Mouse (Mus musculus) layer of hippocampus, adult 8-10 months (tissue): Measurements from ENCODE around the gene Cep41. TPM values are rescaled to one million over a fixed set of nuclear protein-coding genes. Genes with fewer than 3 reads are reported as not detected.

Experiments used
- microRNA-seq, 2 experiments: library from miRNA; unstranded; fragments of <30 nt; microRNA quantifications; one replicate each; pipeline ENCODE4 v1.2.0; 2022
- total RNA-seq, 4 experiments: library from RNA; stranded (reverse); gene quantifications; 2 replicates each; pipeline ENCODE4 v1.2.4; 2022

Gene Cep41
- total RNA-seq, 4 experiments from 2014 or later = 5.2 to 8.1 (median 6.7) TPM

Small RNA genes within 50 kb of the gene (microRNA-seq; reads per million reads assigned to microRNA genes)
- gene Mir335 = 2,451 to 3,959 reads per million in 2 experiments

Other genes starting within 250 kb of the Cep41 start
- gene Tmem209, start 184.0 kb downstream of the Cep41 start, total RNA-seq = 10 to 100 TPM; 21.4 to 25.7 (median 24.1) TPM
- 1 to 10 TPM in 3 of 4 experiments, under 1 TPM in 1; 0.39 to 1.5 (median 1.1) TPM for gene Ssmem1, start 183.9 kb downstream of the Cep41 start, total RNA-seq
- 1 to 10 TPM; 1.4 to 2.5 (median 1.9) TPM for gene Cpa2, start 152.2 kb downstream of the Cep41 start, total RNA-seq
- gene Cpa4, start 125.4 kb downstream of the Cep41 start, total RNA-seq = under 1 TPM in 2 of 4 experiments, not detected in 2; 0.13 to 0.16 TPM
- not detected for gene Cpa5, start 82.7 kb downstream of the Cep41 start, total RNA-seq
- not detected for gene Cpa1, start 54.5 kb downstream of the Cep41 start, total RNA-seq
- gene Mest, start 29.8 kb upstream of the Cep41 start, total RNA-seq = 10 to 100 TPM; 43.1 to 65.9 (median 50.6) TPM
- gene Copg2, start 203.0 kb upstream of the Cep41 start, total RNA-seq = 10 to 100 TPM; 79.0 to 95.7 (median 83.9) TPM
- gene Tsga13, start 221.8 kb upstream of the Cep41 start, total RNA-seq = under 1 TPM in 2 of 4 experiments, not detected in 2; 0.39 to 0.67 TPM